Mouse (Mus musculus): ENCODE measurements around the gene Ckmt2. TPM values are rescaled to one million over a fixed set of nuclear protein-coding genes. Genes with fewer than 3 reads are reported as not detected.

Ckmt2 gene
- not detected for total RNA-seq (2023)

DNA sequence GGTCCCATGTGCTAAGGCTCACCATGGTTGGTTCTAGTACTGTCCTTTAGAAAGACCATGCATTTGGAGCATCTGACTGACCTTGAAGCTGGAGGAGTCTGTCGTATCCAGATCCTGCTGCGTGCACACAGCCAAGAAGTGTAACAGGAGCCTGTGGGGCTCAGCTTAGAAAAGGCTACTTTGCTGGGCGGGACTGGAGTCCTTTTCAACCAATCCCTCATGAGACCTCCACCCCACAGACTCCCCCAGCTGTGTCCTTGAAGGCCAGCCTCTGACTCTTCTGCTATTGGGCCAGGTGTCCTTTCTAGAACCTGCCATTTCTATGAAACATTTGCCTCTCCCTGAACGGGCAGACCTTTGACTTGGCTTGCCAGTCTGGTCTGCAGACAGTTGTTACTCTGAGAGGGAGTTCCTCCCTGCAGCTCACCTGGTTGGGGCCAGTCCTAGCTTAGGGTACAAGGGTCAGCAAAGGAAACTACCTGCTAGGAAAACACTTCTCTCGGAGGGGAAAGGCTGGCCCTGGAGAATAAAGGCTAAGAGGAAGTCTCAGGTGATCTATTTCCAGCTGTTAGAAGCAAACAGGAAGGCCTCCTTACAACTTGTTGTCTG, at the start of gene Ckmt2:
TSS of gene Ckmt2 (minus strand) at position 145 of the 609 bp plus-strand sequence.

GRCm38 (mm10) chr13:91807155-91807839, 69.4 kb downstream of the Ckmt2 start, which contains the start of gene Zcchc9:
Zcchc9 (minus strand) TSS chr13:91807705.

Other genes starting within 250 kb of the Ckmt2 start
- not detected for gene Acot12, start 135.4 kb downstream of the Ckmt2 start, total RNA-seq (2023)
- 10 to 100 TPM; 28.5 to 34.5 TPM for gene Zcchc9, start 69.2 kb downstream of the Ckmt2 start, total RNA-seq (2023)